Mouse (Mus musculus) heart, embryonic 14.5 days (tissue): ENCODE data around the gene Ctrl. TPM values are rescaled to one million over a fixed set of nuclear protein-coding genes. Genes with fewer than 3 reads are reported as not detected.

Experiments used
- ATAC-seq: fragments of 200-750 bp; cut with Nextera tagmentation; 2 replicates; pipeline ENCODE4 v1.8.0; 2017; ENCODE audit warnings: low read depth, moderate TSS enrichment; ENCODE audit not compliant: insufficient number of reproducible peaks, insufficient read depth, low FRiP score
- H3K27ac ChIP-seq, 2 experiments: fragments of 200-500 bp in 1 of 2; fragments of 300-500 bp in 1 of 2; sonication (generic) in 1 of 2; replicated peaks in 1 of 2; 2 replicates each; pipeline ENCODE4 v1.5.1; 2012 to 2014; ENCODE audit warnings: low read depth in 2 of 2, low read length in 2 of 2, control low read depth in 1 of 2, mild to moderate bottlenecking in 1 of 2, mixed read lengths in 1 of 2; ENCODE audit not compliant: control insufficient read depth in 1 of 2, insufficient read depth in 1 of 2
- H3K27me3 ChIP-seq: fragments of 300-500 bp; sonication (generic); 2 replicates; pipeline ENCODE4 v1.6.1; 2014; ENCODE audit warnings: mild to moderate bottlenecking, low read length, control low read depth; ENCODE audit not compliant: control insufficient read depth, insufficient read depth
- H3K36me3 ChIP-seq: fragments of 300-500 bp; sonication (generic); 2 replicates; pipeline ENCODE4 v1.6.1; 2014; ENCODE audit warnings: mild to moderate bottlenecking, control low read depth, low read length, mixed read lengths; ENCODE audit not compliant: control insufficient read depth, insufficient read depth
- H3K4me1 ChIP-seq, 2 experiments: fragments of 200-500 bp in 1 of 2; fragments of 300-500 bp in 1 of 2; sonication (generic) in 1 of 2; 2 replicates each; pipeline ENCODE4 v1.6.1; 2012 to 2014; ENCODE audit warnings: low read length in 2 of 2, control low read depth in 1 of 2, mixed read lengths in 1 of 2; ENCODE audit not compliant: control insufficient read depth in 2 of 2, insufficient read depth in 2 of 2
- H3K4me2 ChIP-seq: fragments of 300-500 bp; sonication (generic); 2 replicates; pipeline ENCODE4 v1.6.1; 2014; ENCODE audit warnings: mild to moderate bottlenecking, low read length
- H3K4me3 ChIP-seq, 2 experiments: fragments of 200-500 bp in 1 of 2; fragments of 300-500 bp in 1 of 2; sonication (generic) in 1 of 2; 2 replicates each; pipeline ENCODE4 v1.5.1; 2012 to 2014; ENCODE audit warnings: low read length in 2 of 2, mild to moderate bottlenecking in 2 of 2, control low read depth in 1 of 2, low read depth in 1 of 2, moderate library complexity in 1 of 2; ENCODE audit not compliant: control insufficient read depth in 1 of 2, insufficient read depth in 1 of 2
- H3K9ac ChIP-seq: fragments of 300-500 bp; sonication (generic); 2 replicates; pipeline ENCODE4 v1.6.1; 2014; ENCODE audit warnings: mild to moderate bottlenecking, low read length
- H3K9me3 ChIP-seq: fragments of 300-500 bp; sonication (generic); 2 replicates; pipeline ENCODE4 v1.6.1; 2016; ENCODE audit warnings: low read length, control low read depth; ENCODE audit not compliant: control insufficient read depth
- WGBS: fragments of 180-500 bp; shearing (Covaris S2); extraction: QIAGEN DNeasy Blood & Tissue Kit; methylation state at CpG from one replicate; pipeline ENCODE4 v1.1.7; 2014; 5-methylcytosine and 5-hydroxymethylcytosine counted together
- polyA plus RNA-seq: library from polyadenylated mRNA; unstranded; fragments of >200 nt; fragmentation: Nextera tagmentation; extraction: Ambion mirVana; gene quantifications from 2 replicates; pipeline ENCODE4 v1.2.1, GENCODE M21; 2014

Ctrl gene
- polyA plus RNA-seq, 1 experiment from 2014 or later: 1.1 TPM

- H3K27ac ChIP-seq: no peak overlapping the region
- no peak overlapping the region for H3K4me3 ChIP-seq
- ATAC-seq: 0 out of 2 replicates have a peak, but pooled peaks have one; percentile 4
- H3K4me1 ChIP-seq: no peaks in the 10 kb centered on the region
- no peak overlapping the region for H3K4me2 ChIP-seq
- 14% methylated on average over 8 of the region's 8 CpGs for WGBS
- H3K9me3 ChIP-seq: no peaks in the 10 kb centered on the region
- H3K36me3 ChIP-seq: peaks cover 44% of the 10 kb centered on the region
- no peaks in the 10 kb centered on the region for H3K27me3 ChIP-seq
- no peak overlapping the region; the same call in 1 of the 2 replicates for H3K9ac ChIP-seq
Measured at GRCm38 (mm10) chr8:105930602-105931001, 3.1 kb downstream of the Ctrl start.

- H3K4me1 ChIP-seq: peaks cover 3% of the 10 kb centered on the region in 2 experiments; a peak in 2 of 4 replicates
- H3K27ac ChIP-seq: no peak overlapping the region
- H3K9ac ChIP-seq: no peak overlapping the region
- no peaks in the 10 kb centered on the region for H3K27me3 ChIP-seq
- no peaks in the 10 kb centered on the region for H3K9me3 ChIP-seq
- WGBS: 71% methylated on average over 3 of the region's 3 CpGs
- H3K4me3 ChIP-seq: no peak overlapping the region
- no peak overlapping the region for H3K4me2 ChIP-seq
- no peak for ATAC-seq
- H3K36me3 ChIP-seq: peaks cover 23% of the 10 kb centered on the region
Measured at GRCm38 (mm10) chr8:105925123-105925522, 8.5 kb downstream of the Ctrl start.

GRCm38 (mm10) chr8:105919390-105919789 is 14.3 kb downstream of the Ctrl start:
- Histone ChIP-seq H3K36me3 (peaks cover 33% of the 10 kb centered on the region), H3K4me2 (no peak overlapping the region), H3K4me3 (no peak overlapping the region), H3K4me1 (peaks cover 2 to 3% of the 10 kb centered on the region in 2 experiments; a peak in 2 of 4 replicates), H3K9me3 (no peaks in the 10 kb centered on the region), H3K9ac (no peak overlapping the region), H3K27me3 (no peaks in the 10 kb centered on the region), H3K27ac (no peak overlapping the region)
- WGBS: 69% methylated on average over 3 of the region's 3 CpGs
- no peak for ATAC-seq

GRCm38 (mm10) chr8:105900941-105901616 is 32.6 kb downstream of the Ctrl start:
- 30% methylated on average over 16 of the region's 16 CpGs for WGBS
- peak overlapping the region; percentile 70 to 93 for H3K4me3 ChIP-seq

GRCm38 (mm10) chr8:105900180-105900940 is 33.3 kb downstream of the Ctrl start, which contains the start of gene Pskh1:
TSS of gene Pskh1 (plus strand) at chr8:105900441.
- peaks cover 2% of the 10 kb centered on the region; the same call in 1 of the 2 replicates for H3K36me3 ChIP-seq
- H3K27ac ChIP-seq: peak within 1 kb of the TSS; percentile 72 to 92
- H3K27me3 ChIP-seq: no peaks in the 10 kb centered on the region
- H3K4me1 ChIP-seq: peaks cover 2 to 8% of the 10 kb centered on the region in 2 experiments; a peak in 1 of 4 replicates
- peak within 1 kb of the TSS; percentile 75 for H3K4me2 ChIP-seq
- H3K9me3 ChIP-seq: no peaks in the 10 kb centered on the region
- under 1% methylated on average over 64 of the region's 68 CpGs for WGBS
- peak; percentile 93 for ATAC-seq
- H3K4me3 ChIP-seq: peak within 1 kb of the TSS; percentile 70 to 93
- H3K9ac ChIP-seq: peak within 1 kb of the TSS; percentile 98

More at GRCm38 (mm10) chr8:105900941-105901616, 32.6 kb downstream of the Ctrl start:
- Histone ChIP-seq H3K9me3 (no peaks in the 10 kb centered on the region), H3K9ac (peak overlapping the region; percentile 98), H3K4me2 (peak overlapping the region; percentile 75), H3K27me3 (no peaks in the 10 kb centered on the region), H3K27ac (peak overlapping the region; percentile 72 to 92), H3K36me3 (peaks cover 5% of the 10 kb centered on the region; the same call in 1 of the 2 replicates), H3K4me1 (peaks cover 2 to 8% of the 10 kb centered on the region in 2 experiments; a peak in 1 of 4 replicates)
- ATAC-seq: no peak

- ATAC-seq: no peak
- no peak overlapping the region for H3K4me3 ChIP-seq
Measured at GRCm38 (mm10) chr8:105897801-105898480, 35.7 kb downstream of the Ctrl start.

GRCm38 (mm10) chr8:105893339-105893738 is 40.3 kb downstream of the Ctrl start, which contains the start of gene Nrn1l:
TSS of gene Nrn1l (plus strand) at chr8:105893567.
- 9% methylated on average over 11 of the region's 11 CpGs for WGBS
- H3K27me3 ChIP-seq: no peaks in the 10 kb centered on the region
- no peaks in the 10 kb centered on the region for H3K9me3 ChIP-seq
- H3K4me1 ChIP-seq: peaks cover 4 to 6% of the 10 kb centered on the region in 2 experiments; a peak in 2 of 4 replicates
- 0 out of 4 replicates have a peak within 1 kb of the TSS, but pooled peaks of 1 of the 2 experiments have one; percentile 28 for H3K27ac ChIP-seq
- no peak within 1 kb of the TSS for H3K4me2 ChIP-seq
- peak within 1 kb of the TSS; percentile 21; the same call in 1 of the 2 replicates for H3K9ac ChIP-seq
- H3K36me3 ChIP-seq: peaks cover 58% of the 10 kb centered on the region
- ATAC-seq: peak; percentile 81
- H3K4me3 ChIP-seq: no peak within 1 kb of the TSS

More at GRCm38 (mm10) chr8:105897801-105898480, 35.7 kb downstream of the Ctrl start:
- Histone ChIP-seq H3K9me3 (no peaks in the 10 kb centered on the region), H3K4me2 (no peak overlapping the region), H3K27ac (no peak overlapping the region), H3K9ac (no peak overlapping the region), H3K27me3 (no peaks in the 10 kb centered on the region), H3K36me3 (peaks cover 12% of the 10 kb centered on the region; the same call in 1 of the 2 replicates), H3K4me1 (peaks cover 5 to 14% of the 10 kb centered on the region in 2 experiments; a peak in 2 of 4 replicates)
- 65% methylated on average over 9 of the region's 9 CpGs for WGBS
